Mouse (Mus musculus) CH12.LX (cell line): ENCODE measurements around the gene Manbal. TPM values are rescaled to one million over a fixed set of nuclear protein-coding genes. Genes with fewer than 3 reads are reported as not detected.
"Not testable (repeated sequence)": the region's sequence is repeated elsewhere in the genome, so short reads cannot be mapped to it uniquely, and the experiment has no call there.

Experiments used
- DNase-seq: peaks from one replicate; pipeline ENCODE4 v3.0.0-alpha.2; 2013; ENCODE audit errors: extremely low read depth
- H3K27ac ChIP-seq: 2 replicates; pipeline ENCODE4 v1.5.1; 2012; ENCODE audit warnings: low read depth, mild to moderate bottlenecking, control low read depth, moderate library complexity; ENCODE audit not compliant: insufficient read depth
- H3K27me3 ChIP-seq: replicated peaks from 2 replicates; pipeline ENCODE3; 2012; ENCODE audit warnings: inconsistent platforms
- H3K36me3 ChIP-seq, 2 experiments: replicated peaks in 1 of 2; 2 replicates each; pipeline versions ENCODE3 to v1.6.1; 2012; ENCODE audit warnings: inconsistent platforms in 1 of 2, low read length in 1 of 2, mild to moderate bottlenecking in 1 of 2, mixed read lengths in 1 of 2, moderate library complexity in 1 of 2; ENCODE audit not compliant: control insufficient read depth in 1 of 2, insufficient read depth in 1 of 2
- H3K4me1 ChIP-seq, 2 experiments: 2 replicates each; pipeline ENCODE4 v1.6.1; 2012; ENCODE audit warnings: inconsistent platforms in 1 of 2, moderate library complexity in 1 of 2; ENCODE audit not compliant: insufficient read depth in 2 of 2, control insufficient read depth in 1 of 2
- H3K4me2 ChIP-seq: 2 replicates; pipeline ENCODE4 v1.6.1; 2012; ENCODE audit warnings: low read depth, mild to moderate bottlenecking, control low read depth; ENCODE audit not compliant: poor library complexity, insufficient read depth, severe bottlenecking
- H3K4me3 ChIP-seq, 3 experiments: fragments of 150-350 bp in 1 of 3; sonication (generic) in 1 of 3; replicated peaks in 1 of 3; 2 replicates each; pipeline versions ENCODE3 to v1.5.1; 2011 to 2012; ENCODE audit warnings: low read depth in 2 of 3, low read length in 2 of 3, mild to moderate bottlenecking in 2 of 3, moderate library complexity in 2 of 3, control low read depth in 1 of 3, improper control_type of control experiment in 1 of 3, inconsistent platforms in 1 of 3, mixed read lengths in 1 of 3; ENCODE audit not compliant: poor library complexity in 1 of 3
- H3K79me2 ChIP-seq: replicated peaks from 2 replicates; pipeline ENCODE4 v1.6.1; 2012; ENCODE audit warnings: mild to moderate bottlenecking, moderate library complexity; ENCODE audit not compliant: control insufficient read depth, poor library complexity, insufficient read depth, severe bottlenecking; ENCODE audit errors: extremely low read depth
- H3K9ac ChIP-seq: 2 replicates; pipeline ENCODE4 v1.6.1; 2012; ENCODE audit warnings: low read depth, mild to moderate bottlenecking, control low read depth, moderate library complexity; ENCODE audit not compliant: insufficient read depth
- H3K9me3 ChIP-seq: replicated peaks from 2 replicates; pipeline ENCODE3; 2012; ENCODE audit warnings: low read length, inconsistent platforms, mixed read lengths
- CHD2 ChIP-seq: IDR thresholded peaks from 2 replicates; pipeline ENCODE4 v1.6.1; 2011; ENCODE audit warnings: low read length, improper control_type of control experiment
- CTCF ChIP-seq, 2 experiments: IDR thresholded peaks in 1 of 2; conservative IDR thresholded peaks in 1 of 2; 2 replicates each; pipeline ENCODE4 v1.5.1; 2011 to 2012; ENCODE audit warnings: low read depth in 2 of 2, low read length in 2 of 2, improper control_type of control experiment in 1 of 2, inconsistent platforms in 1 of 2, mild to moderate bottlenecking in 1 of 2, moderate library complexity in 1 of 2
- E2F4 ChIP-seq: IDR thresholded peaks from 2 replicates; pipeline ENCODE4 v1.6.1; 2011; ENCODE audit warnings: low read depth, low read length, improper control_type of control experiment; ENCODE audit not compliant: insufficient replicate concordance
- ELF1 ChIP-seq: IDR thresholded peaks from 2 replicates; pipeline ENCODE4 v1.6.1; 2014; ENCODE audit warnings: low read depth, mild to moderate bottlenecking, inconsistent platforms, low read length, improper control_type of control experiment
- EP300 ChIP-seq: IDR thresholded peaks from 2 replicates; pipeline ENCODE4 v1.6.1; 2011; ENCODE audit warnings: low read length, improper control_type of control experiment
- ETS1 ChIP-seq: conservative IDR thresholded peaks from 2 replicates; pipeline ENCODE4 v1.6.1; 2012; ENCODE audit warnings: low read depth, mild to moderate bottlenecking, inconsistent platforms, low read length, improper control_type of control experiment, moderate library complexity
- HCFC1 ChIP-seq: IDR thresholded peaks from 2 replicates; pipeline ENCODE4 v1.6.1; 2012; ENCODE audit warnings: low read depth, mild to moderate bottlenecking, inconsistent platforms, low read length, improper control_type of control experiment
- JUN ChIP-seq: IDR thresholded peaks from 2 replicates; pipeline ENCODE4 v1.6.1; 2011; ENCODE audit warnings: low read depth, mild to moderate bottlenecking, low read length, improper control_type of control experiment, moderate library complexity; ENCODE audit not compliant: insufficient read depth
- MAZ ChIP-seq: IDR thresholded peaks from 2 replicates; pipeline ENCODE4 v1.6.1; 2012; ENCODE audit warnings: low read depth, mild to moderate bottlenecking, inconsistent platforms, low read length, improper control_type of control experiment, moderate library complexity
- MXI1 ChIP-seq: IDR thresholded peaks from 2 replicates; pipeline ENCODE4 v1.6.1; 2011; ENCODE audit warnings: mild to moderate bottlenecking, low read depth, low read length, improper control_type of control experiment
- RAD21 ChIP-seq: IDR thresholded peaks from 2 replicates; pipeline ENCODE4 v1.6.1; 2011; ENCODE audit warnings: low read depth, mild to moderate bottlenecking, low read length, improper control_type of control experiment, moderate library complexity
- RCOR1 ChIP-seq: conservative IDR thresholded peaks from 2 replicates; pipeline ENCODE4 v1.6.1; 2012; ENCODE audit warnings: low read depth, mild to moderate bottlenecking, inconsistent platforms, low read length, improper control_type of control experiment
- SMC3 ChIP-seq: IDR thresholded peaks from 2 replicates; pipeline ENCODE4 v1.6.1; 2011; ENCODE audit warnings: low read depth, low read length, improper control_type of control experiment
- UBTF ChIP-seq: IDR thresholded peaks from 2 replicates; pipeline ENCODE4 v1.6.1; 2012; ENCODE audit warnings: low read depth, mild to moderate bottlenecking, inconsistent platforms, low read length, improper control_type of control experiment, moderate library complexity
- dilution Hi-C: fragments of 300-500 bp; cut with MboI; formaldehyde crosslinking; loops from 2 replicates; pipeline ENCODE4 v1.14.3; 2020; ENCODE audit warnings: low sequenced_read_pairs; ENCODE audit not compliant: extremely low pct_unique_long_range_greater_than_20kb, extremely low pct_ligation_motif_present
- in situ Hi-C: fragments of 300-500 bp; cut with MboI; formaldehyde crosslinking; loops from 3 replicates; pipeline ENCODE4 v1.14.3; 2019; ENCODE audit warnings: low sequenced_read_pairs, low pct_ligation_motif_present, low pct_unique_long_range_greater_than_20kb, mixed read lengths
- polyA plus RNA-seq: library from polyadenylated mRNA; unstranded; fragments of >175 nt; gene quantifications from 2 replicates; pipeline ENCODE4 v1.2.1, GENCODE M21; 2012; ENCODE audit warnings: low read depth; ENCODE audit not compliant: insufficient read length
- total RNA-seq, 2 experiments: library from RNA; depleted of rRNA; stranded (reverse); fragments of 300-350 nt in 1 of 2; fragments of >200 nt in 1 of 2; gene quantifications; 2 replicates each; pipeline ENCODE4 v1.2.3; 2012 to 2014

Gene Manbal
- total and polyA plus RNA-seq, 3 experiments = 13.7 to 29.4 (median 17.0) TPM

- H3K4me2 ChIP-seq = no peak overlapping the region
- no peak overlapping the region for H3K27ac ChIP-seq
- no peak overlapping the region for H3K9ac ChIP-seq
- dilution Hi-C loops = no loop called here
- peaks cover 4% of the 10 kb centered on the region for H3K79me2 ChIP-seq
- H3K4me1 ChIP-seq = peaks cover 0 to 13% of the 10 kb centered on the region in 2 experiments; a peak in 1 of 4 replicates
- H3K27me3 ChIP-seq = no peaks in the 10 kb centered on the region
- in situ Hi-C loops = no loop called here
- peaks cover 14 to 67% of the 10 kb centered on the region in 2 experiments for H3K36me3 ChIP-seq
- no peak overlapping the region for H3K4me3 ChIP-seq
- TF ChIP-seq UBTF = no peak
- TF ChIP-seq, all 38 proteins: peak for 0
- peaks cover 10% of the 10 kb centered on the region for H3K9me3 ChIP-seq
- no peak for DNase-seq
These were observed 9.6 kb downstream of the Manbal start for GRCm38 (mm10) chr2:157376995-157377394.

- TF ChIP-seq SMC3 = no peak
- no peak for TF ChIP-seq CHD2
- no peak for TF ChIP-seq JUN
- no peak for TF ChIP-seq CTCF (conservative IDR thresholded peaks at IDR 0.05 in 1 of 2, IDR thresholded peaks at IDR 0.05 in 1 of 2; ENCODE audit: low read depth in 2 of 2, low read length in 2 of 2)
- no peak for TF ChIP-seq ELF1
- no peak for TF ChIP-seq RAD21
- TF ChIP-seq HCFC1 = no peak
- no peak for TF ChIP-seq EP300
- TF ChIP-seq MAZ = no peak
- TF ChIP-seq MXI1 = no peak
- no peak for TF ChIP-seq E2F4
- no peak for TF ChIP-seq ETS1
- no peak for TF ChIP-seq RCOR1
- no peak overlapping the region for H3K4me3 ChIP-seq
- in situ Hi-C loops (no loop called here), dilution Hi-C loops (no loop called here)
- H3K36me3 ChIP-seq = peaks cover 22 to 83% of the 10 kb centered on the region in 2 experiments
- H3K9me3 ChIP-seq = peaks cover 2% of the 10 kb centered on the region
- no peak overlapping the region for H3K27ac ChIP-seq
- no peaks in the 10 kb centered on the region; a peak in 1 of 4 replicates for H3K4me1 ChIP-seq
- H3K4me2 ChIP-seq = no peak overlapping the region
- H3K27me3 ChIP-seq = no peaks in the 10 kb centered on the region
- no peaks in the 10 kb centered on the region for H3K79me2 ChIP-seq
- no peak overlapping the region for H3K9ac ChIP-seq
- DNase-seq = no peak
These were observed 17.4 kb downstream of the Manbal start for GRCm38 (mm10) chr2:157384836-157385235.

- in situ Hi-C loops, H3K27me3 ChIP-seq, dilution Hi-C loops, H3K79me2 ChIP-seq, H3K9ac ChIP-seq, H3K27ac ChIP-seq, H3K4me3 ChIP-seq, DNase-seq, H3K9me3 ChIP-seq, H3K4me2 ChIP-seq: not testable (repeated sequence)
- Histone ChIP-seq H3K4me1 (peaks cover 0 to 16% of the 10 kb centered on the region in 2 experiments; a peak in 3 of 4 replicates), H3K36me3 (peaks cover 12 to 84% of the 10 kb centered on the region in 2 experiments)
These were observed 21.7 kb downstream of the Manbal start for GRCm38 (mm10) chr2:157388901-157389590.
